Mouse (Mus musculus) kidney, embryonic 15.5 days (tissue): ENCODE results near the gene Gimap5. TPM values are rescaled to one million over a fixed set of nuclear protein-coding genes. Genes with fewer than 3 reads are reported as not detected.

ENCODE experiments used
- ATAC-seq: fragments of 200-750 bp; cut with Nextera tagmentation; replicated peaks from 2 replicates; pipeline ENCODE4 v1.8.0; 2017; ENCODE audit warnings: moderate TSS enrichment; ENCODE audit not compliant: low FRiP score
- H3K27ac ChIP-seq: fragments of 300-500 bp; sonication (generic); 2 replicates; pipeline ENCODE4 v1.5.1; 2015; ENCODE audit warnings: mild to moderate bottlenecking, inconsistent platforms
- H3K27me3 ChIP-seq: fragments of 300-500 bp; sonication (generic); 2 replicates; pipeline ENCODE4 v1.6.1; 2015; ENCODE audit warnings: inconsistent platforms
- H3K36me3 ChIP-seq: fragments of 300-500 bp; sonication (generic); 2 replicates; pipeline ENCODE4 v1.6.1; 2015; ENCODE audit warnings: inconsistent platforms
- H3K4me1 ChIP-seq: fragments of 300-500 bp; sonication (generic); 2 replicates; pipeline ENCODE4 v1.6.1; 2015; ENCODE audit warnings: inconsistent platforms
- H3K4me2 ChIP-seq: fragments of 300-500 bp; sonication (generic); 2 replicates; pipeline ENCODE4 v1.6.1; 2015; ENCODE audit warnings: moderate library complexity, mild to moderate bottlenecking, inconsistent platforms
- H3K4me3 ChIP-seq: fragments of 300-500 bp; sonication (generic); replicated peaks from 2 replicates; pipeline ENCODE4 v1.5.1; 2015; ENCODE audit warnings: mild to moderate bottlenecking, inconsistent platforms
- H3K9ac ChIP-seq: fragments of 300-500 bp; sonication (generic); 2 replicates; pipeline ENCODE4 v1.6.1; 2015; ENCODE audit warnings: mild to moderate bottlenecking, inconsistent platforms
- H3K9me3 ChIP-seq: fragments of 300-500 bp; sonication (generic); replicated peaks from 2 replicates; pipeline ENCODE4 v1.6.1; 2016; ENCODE audit warnings: inconsistent platforms
- WGBS: fragments of 180-500 bp; shearing (Covaris S2); methylation state at CpG from one replicate; pipeline ENCODE4 v1.1.7; 2015; ENCODE audit warnings: mixed read lengths; 5-methylcytosine and 5-hydroxymethylcytosine counted together
- polyA plus RNA-seq: library from polyadenylated mRNA; unstranded; fragments of >200 nt; fragmentation: Nextera tagmentation; extraction: Ambion mirVana; gene quantifications from 2 replicates; pipeline ENCODE4 v1.2.1, GENCODE M21; 2015

The Gimap5 gene
- polyA plus RNA-seq, 1 experiment from 2014 or later: 16.5 TPM

- H3K27ac ChIP-seq: no peak overlapping the region
- ATAC-seq: no peak
- no peaks in the 10 kb centered on the region for H3K4me1 ChIP-seq
- H3K36me3 ChIP-seq: no peaks in the 10 kb centered on the region
- WGBS: 63% methylated on average over 1 of the region's 1 CpGs
- H3K9ac ChIP-seq: no peak overlapping the region
- no peaks in the 10 kb centered on the region for H3K27me3 ChIP-seq
- peaks cover 4% of the 10 kb centered on the region; the same call in 1 of the 2 replicates for H3K9me3 ChIP-seq
- H3K4me3 ChIP-seq: no peak overlapping the region
- H3K4me2 ChIP-seq: no peak overlapping the region
Observed at GRCm38 (mm10) chr6:48785189-48785588, 39.2 kb downstream of the Gimap5 start.

GRCm38 (mm10) chr6:48785601-48786000 lies 39.6 kb downstream of the Gimap5 start:
- Histone ChIP-seq H3K27ac (no peak overlapping the region), H3K4me1 (no peaks in the 10 kb centered on the region), H3K9ac (no peak overlapping the region), H3K9me3 (0 out of 2 replicates have a peak, but pooled peaks cover under 1% of the 10 kb centered on the region), H3K36me3 (no peaks in the 10 kb centered on the region), H3K27me3 (no peaks in the 10 kb centered on the region), H3K4me2 (no peak overlapping the region), H3K4me3 (no peak overlapping the region)
- no peak for ATAC-seq
- 68% methylated on average over 2 of the region's 2 CpGs for WGBS

GRCm38 (mm10) chr6:48787867-48788266 lies 41.9 kb downstream of the Gimap5 start:
- Histone ChIP-seq H3K4me1 (no peaks in the 10 kb centered on the region), H3K27me3 (no peaks in the 10 kb centered on the region), H3K9ac (no peak overlapping the region), H3K4me2 (no peak overlapping the region), H3K36me3 (no peaks in the 10 kb centered on the region), H3K4me3 (no peak overlapping the region), H3K27ac (no peak overlapping the region), H3K9me3 (no peaks in the 10 kb centered on the region)
- no peak for ATAC-seq
- 84% methylated on average over 2 of the region's 2 CpGs for WGBS

- H3K9ac ChIP-seq: no peak overlapping the region
- whole genome bisulfite sequencing: 75% methylated on average over 1 of the region's 1 CpGs
- no peak overlapping the region for H3K4me3 ChIP-seq
- H3K4me2 ChIP-seq: no peak overlapping the region
- no peaks in the 10 kb centered on the region for H3K9me3 ChIP-seq
- H3K27ac ChIP-seq: no peak overlapping the region
- no peak for ATAC-seq
- no peaks in the 10 kb centered on the region for H3K27me3 ChIP-seq
- no peaks in the 10 kb centered on the region for H3K36me3 ChIP-seq
- no peaks in the 10 kb centered on the region for H3K4me1 ChIP-seq
Observed at GRCm38 (mm10) chr6:48801897-48802296, 55.9 kb downstream of the Gimap5 start.

- H3K27ac ChIP-seq: no peak overlapping the region
- no peak for ATAC-seq
- no peaks in the 10 kb centered on the region for H3K36me3 ChIP-seq
- no peak overlapping the region for H3K9ac ChIP-seq
- H3K27me3 ChIP-seq: no peaks in the 10 kb centered on the region
- no peak overlapping the region for H3K4me2 ChIP-seq
- no peaks in the 10 kb centered on the region for H3K4me1 ChIP-seq
- H3K9me3 ChIP-seq: no peaks in the 10 kb centered on the region
- no peak overlapping the region for H3K4me3 ChIP-seq
Observed at GRCm38 (mm10) chr6:48803406-48804051, 57.5 kb downstream of the Gimap5 start.

Other genes starting within 250 kb of the Gimap5 start
- 28.0 and 29.6 TPM in 2 replicates for gene Atp6v0e2, start 208.6 kb upstream of the Gimap5 start, polyA plus RNA-seq
- gene Lrrc61, start 191.4 kb upstream of the Gimap5 start, polyA plus RNA-seq: 12.8 and 16.4 TPM in 2 replicates
- 55.4 and 68.7 TPM in 2 replicates for gene Rarres2, start 173.4 kb upstream of the Gimap5 start, polyA plus RNA-seq
- not detected in 2 replicates for gene Gm45021, start 156.6 kb upstream of the Gimap5 start, polyA plus RNA-seq
- 43.8 and 47.3 TPM in 2 replicates for gene Repin1, start 152.3 kb upstream of the Gimap5 start, polyA plus RNA-seq
- not detected in 2 replicates for gene Gm44965, start 152.3 kb upstream of the Gimap5 start, polyA plus RNA-seq
- 7.0 and 7.9 TPM in 2 replicates for gene Zfp775, start 144.1 kb upstream of the Gimap5 start, polyA plus RNA-seq
- 3.0 and 3.1 TPM in 2 replicates for gene AI854703, start 119.4 kb upstream of the Gimap5 start, polyA plus RNA-seq
- 3.3 and 3.8 TPM in 2 replicates for gene Gimap8, start 99.0 kb upstream of the Gimap5 start, polyA plus RNA-seq
- 11.7 and 12.6 TPM in 2 replicates for gene Gimap9, start 70.1 kb upstream of the Gimap5 start, polyA plus RNA-seq
- gene Gimap4, start 61.6 kb upstream of the Gimap5 start, polyA plus RNA-seq: 69.5 and 72.5 TPM in 2 replicates
- gene Gimap6, start 38.0 kb upstream of the Gimap5 start, polyA plus RNA-seq: 50.6 and 51.3 TPM in 2 replicates
- 2.7 and 3.3 TPM in 2 replicates for gene Gm28053, start 27.6 kb upstream of the Gimap5 start, polyA plus RNA-seq
- gene Gimap7, start 27.6 kb upstream of the Gimap5 start, polyA plus RNA-seq: not detected in 2 replicates
- 32.4 and 33.1 TPM in 2 replicates for gene Gimap1, start 7.1 kb upstream of the Gimap5 start, polyA plus RNA-seq
- 0.08 TPM in 1 of 2 replicates, not detected in the other for gene Gimap3, start 24.7 kb downstream of the Gimap5 start, polyA plus RNA-seq
- 148 and 153 TPM in 2 replicates for gene Tmem176a, start 94.7 kb downstream of the Gimap5 start, polyA plus RNA-seq
- gene Tmem176b, start 95.3 kb downstream of the Gimap5 start, polyA plus RNA-seq: 353 and 363 TPM in 2 replicates
- 2.6 and 3.4 TPM in 2 replicates for gene Aoc1, start 126.7 kb downstream of the Gimap5 start, polyA plus RNA-seq
- not detected in 2 replicates for gene 1600015I10Rik, start 183.7 kb downstream of the Gimap5 start, polyA plus RNA-seq
- gene Doxl2, start 228.8 kb downstream of the Gimap5 start, polyA plus RNA-seq: not detected in 2 replicates
- not detected in 2 replicates for gene Svs1, start 240.7 kb downstream of the Gimap5 start, polyA plus RNA-seq